Mouse (Mus musculus): ENCODE results near the gene Tnfrsf14.

Gene Tnfrsf14

DNA sequence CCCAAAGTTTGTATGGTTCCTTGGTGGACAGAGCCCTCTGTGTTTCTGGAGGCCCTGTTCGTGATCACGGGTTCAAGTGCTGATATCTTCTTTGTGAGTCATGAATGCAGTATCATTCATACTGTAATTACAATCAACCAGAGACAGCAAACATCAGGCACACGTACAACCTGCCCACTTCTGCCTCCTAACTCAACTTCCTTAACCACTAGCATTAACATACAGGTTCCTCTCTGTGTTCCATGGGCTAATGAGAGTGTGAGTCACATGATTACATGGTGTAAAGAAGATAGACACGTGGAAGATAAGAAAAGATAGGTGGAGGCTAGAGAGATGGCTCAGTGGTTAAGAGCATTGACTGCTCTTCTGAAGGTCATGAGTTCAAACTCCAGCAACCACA, 11.7 kb downstream of the Tnfrsf14 start:
- no peak for DNase-seq (ENCODE audit: low spot score in 2 of 2)

DNA sequence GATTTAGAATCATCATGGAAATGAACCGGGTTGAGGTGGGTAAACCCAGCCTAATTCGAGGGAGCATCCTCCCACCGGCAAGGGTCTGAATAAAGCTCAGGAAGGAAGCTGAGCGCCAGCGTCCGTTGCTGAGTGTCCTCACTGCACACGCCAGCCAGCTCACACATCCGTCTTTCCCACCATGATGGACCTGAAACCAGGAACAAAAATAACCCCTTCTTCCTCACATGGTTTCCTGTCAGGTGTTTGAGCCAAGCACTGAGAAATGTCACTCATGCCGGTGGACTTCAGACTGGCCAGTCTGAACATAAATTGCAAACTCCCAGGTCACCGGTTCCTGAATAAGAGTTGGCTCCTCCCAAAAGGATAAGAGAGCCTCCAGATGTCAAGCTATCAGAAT, 13.1 kb downstream of the Tnfrsf14 start:
- no peak for DNase-seq (ENCODE audit: low spot score in 2 of 2)

- DNase-seq (ENCODE audit: low spot score in 2 of 2), result no peak
Observed at GRCm38 (mm10) chr4:154914707-154915106, 13.7 kb downstream of the Tnfrsf14 start.

GRCm38 (mm10) chr4:154914252-154914651, 14.1 kb downstream of the Tnfrsf14 start:
- DNase-seq (ENCODE audit: low spot score in 2 of 2), result no peak

DNA sequence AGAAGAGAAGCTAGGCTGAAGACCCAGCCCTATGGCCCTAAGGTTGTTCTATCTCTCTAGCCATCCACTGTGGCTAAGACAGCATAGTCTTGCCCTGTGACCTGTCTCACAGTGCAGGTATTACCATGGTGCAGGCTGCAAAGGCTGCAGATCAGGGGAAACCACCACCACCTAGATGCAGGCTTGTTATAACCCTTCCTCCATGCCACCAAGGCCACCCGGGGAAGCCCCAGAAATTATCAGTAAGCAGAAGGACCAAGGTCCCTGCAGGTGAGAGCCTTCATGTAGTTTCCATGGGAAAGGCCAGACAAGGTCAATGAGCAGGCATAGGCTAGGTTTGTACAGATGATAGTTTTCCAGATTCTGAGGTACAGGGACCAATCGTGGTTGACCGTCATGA, 14.5 kb downstream of the Tnfrsf14 start:
- no peak for DNase-seq (ENCODE audit: low spot score in 2 of 2)

DNA sequence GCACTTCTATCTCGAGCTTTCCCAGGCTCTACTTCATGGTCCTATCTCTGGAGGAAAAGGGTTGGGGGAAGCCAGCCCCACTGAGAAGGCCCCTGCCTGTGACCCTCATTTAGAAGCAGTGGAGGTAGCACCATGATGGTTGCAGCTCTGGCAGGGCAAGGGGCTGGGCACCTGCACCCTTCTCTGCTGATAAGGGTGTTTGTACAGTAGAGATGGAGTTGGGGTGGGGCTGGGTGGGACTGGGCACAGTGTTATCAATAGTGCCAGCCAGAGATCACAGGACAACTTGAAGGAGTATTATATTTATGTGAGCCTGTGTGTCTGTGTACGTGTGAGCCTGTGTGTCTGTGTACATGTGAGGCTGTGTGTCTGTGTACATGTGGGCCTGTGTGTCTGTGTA, 16.7 kb downstream of the Tnfrsf14 start:
- no peak for DNase-seq (ENCODE audit: low spot score in 2 of 2)

DNA sequence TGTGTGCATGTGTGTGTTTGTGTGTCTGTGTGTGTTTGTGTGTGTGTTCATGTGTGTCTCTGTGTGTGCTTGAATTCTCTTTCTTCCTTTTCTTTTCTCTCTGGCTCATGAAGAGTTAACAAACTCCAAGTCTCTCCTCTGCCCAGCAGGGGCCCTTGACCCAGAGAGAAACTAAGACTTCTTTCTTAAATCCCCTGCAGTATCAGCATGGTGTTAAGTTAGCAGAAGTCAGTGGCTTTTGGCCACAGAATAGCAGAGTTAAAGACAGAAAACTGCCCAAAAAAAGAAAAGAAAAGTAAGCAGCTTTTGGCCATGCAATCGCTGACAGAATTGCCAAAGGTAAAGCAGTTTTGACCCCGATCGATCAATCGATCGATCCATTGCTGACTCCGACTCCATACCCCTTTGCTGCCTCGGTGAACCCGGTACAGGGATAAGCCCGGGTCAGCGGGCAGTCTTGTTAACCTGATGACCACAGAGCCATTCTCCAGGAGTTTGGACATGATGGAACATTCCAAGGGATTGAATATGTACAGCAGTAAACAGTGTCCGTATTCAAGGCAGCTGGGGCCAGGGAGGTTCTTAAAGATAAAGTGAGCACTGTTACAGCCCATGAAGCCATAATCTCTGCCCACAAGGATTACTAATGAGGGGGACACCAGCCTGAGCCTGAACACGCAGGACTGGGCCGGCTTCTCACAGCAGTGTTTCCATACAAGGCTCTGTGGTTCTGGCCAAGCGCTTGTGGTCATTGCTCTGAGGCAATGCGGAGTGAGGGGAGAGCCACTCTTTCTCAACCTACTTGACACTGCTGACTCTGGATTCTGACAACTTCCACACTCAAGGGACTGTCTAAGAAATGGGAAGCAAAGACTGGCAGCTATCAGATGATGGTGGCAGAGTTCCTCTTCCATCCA, 17.5 kb downstream of the Tnfrsf14 start:
- DNase-seq (ENCODE audit: low spot score in 2 of 2), result no peak

DNA sequence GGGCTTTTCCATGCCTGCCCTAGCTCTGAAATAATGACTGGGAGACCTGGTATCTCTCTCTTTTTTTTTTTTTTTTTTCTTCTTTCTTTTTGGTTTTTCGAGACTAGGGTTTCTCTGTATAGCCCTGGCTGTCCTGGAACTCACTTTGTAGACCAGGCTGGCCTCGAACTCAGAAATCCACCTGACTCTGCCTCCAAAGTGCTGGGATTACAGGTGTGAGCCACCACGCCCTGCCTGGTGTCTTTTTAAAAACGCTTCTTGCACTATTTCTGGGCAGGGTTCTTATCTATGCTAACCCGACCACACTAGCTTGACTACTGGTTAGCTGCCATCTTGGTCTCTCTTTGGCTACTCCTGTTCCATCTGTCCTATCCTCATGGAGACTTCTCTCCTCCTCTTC, 19.9 kb downstream of the Tnfrsf14 start:
- DNase-seq (ENCODE audit: low spot score in 2 of 2), result no peak

DNA sequence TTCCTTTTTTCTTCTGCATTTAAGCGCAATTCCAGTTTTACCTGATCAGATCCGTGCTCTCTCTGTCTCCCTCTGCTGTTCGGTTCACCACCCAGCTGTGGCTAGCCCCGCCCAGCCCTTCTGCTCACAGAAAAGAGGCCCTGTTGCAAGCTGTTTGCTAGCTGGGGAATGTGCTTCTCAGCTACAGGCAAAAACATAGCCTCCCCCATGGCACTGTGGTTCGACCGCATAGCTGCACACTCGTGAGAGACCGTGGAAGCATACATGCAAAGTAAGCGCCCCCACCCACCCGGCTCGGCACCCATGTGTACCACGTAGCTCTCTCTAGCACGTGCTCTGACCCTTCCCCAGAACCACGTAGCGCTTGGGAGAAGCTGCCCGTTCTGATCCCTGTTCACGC, 20.5 kb downstream of the Tnfrsf14 start:
- DNase-seq (ENCODE audit: low spot score in 2 of 2), result peak; percentile 23 to 80

GRCm38 (mm10) chr4:154904185-154905071, 23.9 kb downstream of the Tnfrsf14 start:
- peak; percentile 82 to 86 for DNase-seq (ENCODE audit: low spot score in 2 of 2)

- DNase-seq (ENCODE audit: low spot score in 2 of 2), result no peak
Observed at GRCm38 (mm10) chr4:154902371-154902770, 26.0 kb downstream of the Tnfrsf14 start.

GRCm38 (mm10) chr4:154898506-154899446, 29.6 kb downstream of the Tnfrsf14 start, which contains the start of gene Fam213b:
TSS of gene Fam213b (minus strand) at chr4:154899135.
- peak; percentile 28 to 47 for DNase-seq (ENCODE audit: low spot score in 2 of 2)

DNA sequence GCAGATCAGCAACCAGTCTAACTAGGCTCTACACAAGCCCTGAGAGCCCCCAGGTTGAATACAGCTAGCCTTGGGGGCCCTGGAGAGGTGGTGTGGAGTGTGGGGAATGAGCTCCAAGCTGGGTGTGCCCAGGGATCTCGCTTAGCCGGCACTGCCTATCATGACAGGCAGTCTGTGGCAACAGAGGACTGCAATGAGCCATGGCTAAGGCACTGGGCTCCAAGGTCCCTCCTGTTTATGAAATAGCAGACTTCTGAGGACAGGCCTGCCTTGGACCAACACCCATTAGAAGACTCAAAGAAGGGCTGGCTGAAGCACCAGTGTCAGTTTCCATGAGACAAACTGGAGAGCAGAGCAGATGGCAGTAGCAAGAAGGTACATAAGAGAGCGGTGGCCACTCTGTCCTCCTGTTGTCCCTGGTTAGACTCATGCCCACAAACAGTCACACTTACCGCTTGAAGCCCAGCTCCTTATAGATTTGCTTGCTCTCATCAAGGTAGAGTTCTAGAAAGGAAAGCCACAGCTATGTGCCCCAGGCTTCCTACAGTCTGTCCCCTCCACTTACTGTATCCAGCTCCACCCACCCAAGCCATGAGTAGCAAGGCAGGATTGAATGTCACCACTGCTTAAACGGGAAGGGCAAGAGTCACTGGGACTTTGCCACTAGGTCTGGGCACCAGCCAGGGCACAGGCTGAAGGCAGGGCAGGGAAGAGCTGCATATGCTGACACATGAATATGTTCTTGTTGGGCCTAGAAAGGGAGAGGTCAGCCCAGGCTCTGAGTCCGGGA, 30.5 kb downstream of the Tnfrsf14 start:
- no peak for DNase-seq (ENCODE audit: low spot score in 2 of 2)

DNA sequence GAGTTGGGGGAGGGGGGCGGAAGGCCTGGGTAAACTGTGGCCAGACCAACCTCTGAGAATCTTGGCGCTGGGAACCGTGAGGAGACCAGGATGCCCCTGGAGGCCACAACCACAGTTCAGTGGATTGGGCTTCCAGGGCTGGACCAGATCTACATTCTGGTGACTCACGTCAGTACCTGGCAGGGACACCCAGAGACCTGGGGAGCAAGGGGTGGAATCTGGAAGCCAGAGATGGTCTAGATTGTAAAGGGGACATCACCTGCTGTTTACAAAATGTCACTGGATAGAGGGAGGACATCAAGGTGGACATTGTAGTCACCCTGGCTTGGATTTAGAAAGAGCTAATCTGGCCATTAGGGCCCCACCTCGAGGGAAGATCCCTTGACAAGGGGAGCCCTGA, 32.8 kb downstream of the Tnfrsf14 start:
- DNase-seq (ENCODE audit: low spot score in 2 of 2), result no peak

DNA sequence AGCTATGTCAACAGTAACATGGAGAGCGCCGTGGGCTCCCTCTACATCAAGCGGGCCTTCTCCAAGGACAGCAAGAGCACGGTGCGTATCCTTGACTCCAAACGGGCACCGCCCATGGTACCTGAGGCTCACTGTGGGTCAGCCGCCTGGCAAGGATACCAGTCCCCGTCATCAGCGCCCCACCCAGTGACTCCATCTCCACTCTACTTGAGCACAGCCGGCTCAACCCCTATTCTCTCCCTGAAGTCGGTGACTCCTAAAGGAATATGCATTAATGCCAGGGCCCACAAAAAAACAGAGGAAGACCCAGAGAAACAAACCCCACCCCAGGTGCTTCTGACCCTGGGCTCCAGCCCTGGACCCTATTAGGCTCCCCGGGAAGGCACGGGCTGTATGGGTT, 37.5 kb downstream of the Tnfrsf14 start:
- no peak for DNase-seq (ENCODE audit: low spot score in 2 of 2)

DNA sequence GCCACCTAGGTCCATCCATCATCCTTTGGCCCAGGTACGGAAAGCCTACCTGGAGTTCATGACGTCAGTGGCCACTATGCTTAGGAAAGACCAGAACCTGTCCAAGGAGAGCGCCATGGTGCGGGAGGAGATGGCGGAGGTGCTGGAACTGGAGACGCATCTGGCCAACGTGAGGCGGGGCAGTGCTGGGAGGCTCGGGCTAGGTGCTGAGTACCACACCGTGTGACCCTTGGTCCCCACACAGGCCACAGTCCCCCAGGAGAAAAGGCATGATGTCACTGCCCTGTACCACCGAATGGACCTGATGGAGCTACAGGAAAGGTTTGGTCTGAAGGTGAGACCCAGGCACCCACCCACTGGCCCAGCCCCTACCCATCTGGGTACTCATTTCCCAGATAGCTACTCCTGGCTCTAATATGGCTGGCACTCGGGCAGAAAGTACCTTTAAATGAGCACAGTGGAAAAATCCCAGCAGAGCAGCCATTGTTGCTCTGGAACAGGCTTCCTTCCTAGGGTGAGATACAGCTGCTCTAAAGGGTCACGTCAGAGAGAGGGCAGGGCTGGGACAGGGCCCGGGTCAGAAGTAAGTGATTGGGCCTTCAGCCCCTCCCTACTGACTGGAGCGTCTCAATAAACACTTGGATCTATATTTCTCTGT, 40.6 kb downstream of the Tnfrsf14 start:
- no peak for DNase-seq (ENCODE audit: low spot score in 2 of 2)

DNA sequence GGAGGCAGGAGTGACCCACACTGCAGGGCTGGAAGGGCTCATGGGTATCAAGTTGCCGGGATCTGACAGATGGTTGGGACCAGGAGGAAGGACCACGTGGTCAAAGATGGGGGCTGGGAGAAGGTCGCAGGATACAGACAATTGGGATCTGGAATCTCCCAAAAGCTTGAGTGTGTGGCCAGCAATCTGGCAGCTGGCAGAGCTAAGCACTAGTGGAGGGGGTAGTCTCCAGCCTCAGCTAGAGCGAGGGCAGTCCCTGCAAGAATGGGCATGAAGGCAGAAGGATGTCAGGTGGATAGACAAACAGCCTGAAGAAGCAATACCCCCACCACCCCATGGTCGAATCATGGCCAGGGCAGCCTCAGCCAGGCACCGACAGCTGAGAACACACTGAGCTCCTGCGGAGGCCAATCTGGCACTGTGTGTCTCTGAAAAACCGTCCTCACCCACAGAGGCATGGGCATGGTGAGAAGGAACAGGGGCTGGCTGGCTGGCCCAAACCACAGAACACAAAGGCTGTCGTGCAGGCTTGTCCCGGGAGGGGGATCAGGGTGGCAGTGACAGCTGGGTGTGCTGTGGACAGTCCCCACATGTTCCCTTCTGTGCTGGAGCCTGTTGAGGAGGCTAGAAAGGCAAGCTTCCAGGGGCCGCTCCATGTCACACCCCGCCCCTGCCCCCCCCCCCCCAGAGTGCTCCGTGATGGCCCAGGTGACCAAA, 41.3 kb downstream of the Tnfrsf14 start:
- no peak for DNase-seq (ENCODE audit: low spot score in 2 of 2)

DNA sequence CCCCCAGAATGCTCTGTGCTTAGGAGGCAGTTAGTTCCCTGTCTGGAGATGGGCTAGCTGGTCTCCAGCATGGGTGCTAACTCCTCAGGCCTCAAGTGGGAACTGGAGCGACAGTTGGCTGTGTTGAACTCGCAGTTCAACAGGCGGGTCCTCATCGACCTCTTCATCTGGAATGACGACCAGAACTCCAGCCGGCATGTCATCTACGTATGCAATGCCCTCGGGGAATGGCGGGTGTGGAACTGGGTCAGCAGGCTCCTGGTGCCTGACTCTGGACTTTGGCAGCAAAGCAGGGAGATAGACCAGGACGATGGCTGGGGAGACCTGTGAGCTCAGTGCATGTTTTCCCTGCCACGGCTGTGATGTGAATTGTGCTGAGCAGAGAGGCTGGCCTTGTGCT, 42.9 kb downstream of the Tnfrsf14 start:
- no peak for DNase-seq (ENCODE audit: low spot score in 2 of 2)

DNA sequence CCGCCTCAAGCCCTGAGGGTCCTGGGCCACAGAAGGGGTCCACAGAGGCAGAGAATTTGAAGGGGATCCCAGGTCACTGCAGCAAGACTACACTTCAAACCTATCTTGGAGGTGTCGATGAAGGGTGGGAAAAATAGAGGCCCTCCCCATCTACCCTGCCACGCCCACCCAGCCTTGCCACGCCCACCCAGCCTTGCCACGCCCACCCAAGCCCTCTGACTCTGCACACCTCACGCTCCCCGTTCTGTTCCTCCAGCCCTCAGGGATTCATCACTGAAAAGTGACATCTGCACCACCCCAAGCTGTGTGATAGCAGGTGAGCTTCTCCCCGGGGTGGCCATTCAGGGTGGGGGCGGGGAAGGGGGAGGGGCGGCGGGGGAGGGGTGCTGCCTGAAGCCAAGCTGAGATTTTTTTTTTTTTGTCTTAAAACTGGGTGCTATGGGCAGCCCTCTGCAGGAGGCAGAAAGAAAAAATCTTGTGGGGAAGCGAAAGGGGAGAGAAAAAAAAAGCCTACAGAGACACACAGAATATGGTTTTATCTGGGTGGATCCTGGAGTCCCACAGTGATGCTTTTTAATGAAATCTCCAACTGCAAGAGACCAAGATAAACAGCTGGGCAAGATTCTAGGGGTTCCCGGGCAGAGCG, 46.2 kb downstream of the Tnfrsf14 start:
- no peak for DNase-seq (ENCODE audit: low spot score in 2 of 2)

All from thymus, postnatal 10 days (tissue).